Mouse (Mus musculus) layer of hippocampus, postnatal 14 days (tissue): ENCODE measurements around the gene Miga2. TPM values are rescaled to one million over a fixed set of nuclear protein-coding genes. Genes with fewer than 3 reads are reported as not detected.

Experiments
- DNase-seq, 2 experiments: peaks; one replicate each; pipeline ENCODE4 v3.0.0; 2021 to 2022; ENCODE audit warnings: low spot score in 2 of 2, mixed read lengths in 1 of 2
- total RNA-seq, 2 experiments: library from RNA; stranded (reverse); gene quantifications; 2 replicates each; pipeline ENCODE4 v1.2.3; 2021

Miga2 gene
- total RNA-seq, 2 experiments from 2014 or later, result 105 to 115 TPM

DNA sequence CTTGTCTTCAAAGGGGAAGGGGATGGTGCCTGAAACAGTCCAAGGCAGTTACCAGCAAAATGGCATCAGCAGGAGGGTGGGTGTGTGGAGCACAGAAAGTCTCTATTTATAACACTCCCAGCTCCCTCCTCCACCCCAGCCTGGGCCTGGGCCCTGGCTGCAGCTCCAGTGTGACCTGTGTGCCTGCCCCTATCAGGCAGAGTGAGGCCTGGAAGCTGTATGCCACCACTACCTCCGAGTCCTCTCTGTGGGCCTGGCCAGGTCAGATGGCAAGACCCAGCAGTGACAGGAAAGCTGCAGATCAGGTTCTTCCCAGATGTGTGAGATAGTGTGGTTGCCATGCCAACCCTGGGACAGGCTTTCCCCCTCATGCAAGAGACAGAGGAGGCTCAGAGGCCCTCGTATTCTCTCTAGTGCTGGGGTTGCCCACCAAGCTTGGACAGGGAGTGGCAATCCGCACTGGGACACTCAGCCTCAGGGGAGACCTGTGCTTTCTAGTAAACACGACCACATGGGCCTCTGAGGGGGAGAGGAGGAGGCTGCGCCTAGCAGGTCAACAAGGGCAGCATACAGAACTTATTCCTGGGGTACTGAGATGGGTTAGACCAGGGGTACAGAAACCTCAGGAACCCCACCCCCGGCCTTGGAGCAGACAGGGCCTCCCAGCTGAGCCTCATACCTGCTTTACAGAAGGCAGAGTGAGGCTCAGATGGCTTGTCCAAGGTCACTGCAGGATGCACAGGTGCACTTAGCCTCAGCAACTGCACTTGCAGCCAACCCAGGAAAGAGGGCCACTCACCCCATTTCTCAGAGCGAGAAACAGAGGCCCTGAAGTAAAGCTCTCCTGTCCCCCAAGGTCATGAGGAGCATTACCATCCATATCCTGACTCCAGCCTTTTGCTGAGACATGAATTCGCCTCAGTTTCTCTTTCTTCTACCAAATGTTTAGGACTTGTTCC lies 6.2 kb upstream of the Miga2 start:
- no peak for DNase-seq

GRCm38 (mm10) chr2:30358533-30359531 lies 5.2 kb upstream of the Miga2 start, which contains the start of gene Sh3glb2:
Gene Sh3glb2 (minus strand): TSS chr2:30359337.
- DNase-seq, result peak; percentile 78 to 79

DNA sequence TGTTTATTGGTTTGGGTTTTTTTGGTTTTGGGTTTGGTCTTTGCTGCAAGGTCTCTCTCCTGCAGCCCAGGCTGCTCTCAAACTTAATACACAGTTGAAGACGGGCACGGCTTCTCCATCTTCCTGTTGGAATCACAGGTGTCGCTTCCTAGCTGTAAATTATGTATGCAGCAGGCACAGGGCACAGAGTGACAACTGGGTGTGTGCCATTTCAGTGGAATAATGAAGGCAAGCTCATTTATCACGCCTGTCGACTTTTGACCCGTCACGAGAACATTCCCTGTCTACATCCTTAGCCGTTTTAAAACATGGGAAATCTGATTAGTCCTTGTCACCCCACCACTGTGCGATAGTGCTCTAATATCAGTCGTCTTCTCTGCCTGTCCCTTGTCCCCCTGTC lies 3.4 kb upstream of the Miga2 start:
- no peak for DNase-seq

DNA sequence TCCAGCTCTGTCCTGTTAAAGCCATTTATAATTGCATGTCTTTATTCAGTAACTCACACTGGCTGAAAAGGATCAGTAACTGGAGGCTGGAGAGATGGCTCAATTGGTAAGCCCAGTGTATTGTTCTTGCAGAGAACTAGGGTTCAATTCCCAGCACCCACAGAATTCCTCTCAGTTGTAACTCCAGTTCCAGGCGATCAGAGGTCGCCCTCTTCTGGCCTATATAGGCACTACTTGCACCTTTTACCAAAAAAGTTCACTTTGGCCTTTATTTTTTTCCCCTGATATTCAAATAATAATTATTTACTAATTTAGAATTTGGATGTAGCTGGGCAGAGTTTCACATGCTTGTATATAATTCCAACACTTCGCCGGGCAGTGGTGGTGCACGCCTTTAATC lies 1.2 kb upstream of the Miga2 start:
- DNase-seq, result no peak

DNA sequence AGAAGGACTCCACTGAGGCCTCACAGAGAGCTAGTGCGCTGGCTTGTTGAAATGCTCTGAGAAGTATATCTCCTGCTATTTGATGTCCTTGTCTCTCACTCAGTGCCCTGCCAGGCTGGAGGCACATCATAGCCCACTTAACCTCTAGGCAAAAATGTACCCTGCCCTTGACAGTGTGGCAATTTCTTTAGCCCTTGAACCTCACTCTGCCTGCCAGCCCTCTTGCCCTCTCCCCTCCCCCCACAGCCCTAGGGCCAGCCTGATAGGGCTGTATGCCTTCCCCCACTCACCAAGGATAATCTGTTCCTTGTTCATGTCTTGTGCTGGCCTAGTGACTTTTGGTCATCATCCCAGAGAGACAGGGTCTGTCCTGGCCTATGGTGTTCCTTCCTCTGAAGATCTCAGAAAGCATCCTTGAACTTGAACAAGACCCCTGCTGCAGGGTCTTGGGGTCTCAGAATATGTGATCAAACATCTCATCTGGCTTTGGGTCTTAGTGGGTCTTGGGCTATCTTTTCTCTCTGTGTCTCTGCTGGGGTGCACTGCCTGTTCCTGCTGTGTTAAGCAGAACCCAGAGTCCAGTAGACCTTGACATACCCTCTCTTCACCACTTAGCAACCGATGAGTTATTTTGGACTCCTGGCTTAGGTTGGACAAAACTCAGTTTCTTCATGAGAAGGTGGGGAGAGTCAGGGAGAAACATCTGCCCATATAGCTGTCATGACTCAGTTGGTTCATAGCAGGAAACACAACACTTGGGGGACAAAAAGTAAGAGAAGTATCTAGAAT lies 1.4 kb downstream of the Miga2 start:
- DNase-seq, result no peak

- no peak for DNase-seq
These were observed 2.2 kb downstream of the Miga2 start for GRCm38 (mm10) chr2:30366203-30366602.

DNA sequence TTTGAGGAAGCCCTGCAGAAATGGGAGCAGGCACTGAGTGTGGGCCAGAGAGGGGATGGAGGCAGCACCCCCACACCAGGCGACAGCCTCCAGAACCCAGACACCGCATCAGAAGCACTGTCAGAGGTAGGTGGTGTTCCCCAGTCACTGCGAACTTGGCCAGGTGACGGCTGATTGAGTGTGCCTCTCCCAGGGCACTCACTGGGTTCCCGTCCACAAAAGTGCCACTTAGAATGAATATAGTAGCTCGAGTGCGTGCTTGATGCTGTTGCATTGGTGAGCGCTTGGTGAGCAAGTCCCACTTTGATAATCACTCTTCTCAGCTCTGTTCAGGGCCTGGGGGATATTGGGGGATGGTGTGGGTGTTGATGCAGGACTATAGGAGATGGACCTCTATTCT lies 7.5 kb downstream of the Miga2 start:
- no peak for DNase-seq

GRCm38 (mm10) chr2:30372726-30373125 lies 8.7 kb downstream of the Miga2 start:
- no peak for DNase-seq

- no peak for DNase-seq
These were observed 11.9 kb downstream of the Miga2 start for GRCm38 (mm10) chr2:30375893-30376292.

GRCm38 (mm10) chr2:30377721-30378120 lies 13.7 kb downstream of the Miga2 start:
- no peak for DNase-seq

GRCm38 (mm10) chr2:30379307-30379706 lies 15.3 kb downstream of the Miga2 start:
- DNase-seq, result no peak

GRCm38 (mm10) chr2:30380564-30381376 lies 16.7 kb downstream of the Miga2 start:
- no peak for DNase-seq

- no peak for DNase-seq
These were observed 17.3 kb downstream of the Miga2 start for GRCm38 (mm10) chr2:30381377-30381725.

DNA sequence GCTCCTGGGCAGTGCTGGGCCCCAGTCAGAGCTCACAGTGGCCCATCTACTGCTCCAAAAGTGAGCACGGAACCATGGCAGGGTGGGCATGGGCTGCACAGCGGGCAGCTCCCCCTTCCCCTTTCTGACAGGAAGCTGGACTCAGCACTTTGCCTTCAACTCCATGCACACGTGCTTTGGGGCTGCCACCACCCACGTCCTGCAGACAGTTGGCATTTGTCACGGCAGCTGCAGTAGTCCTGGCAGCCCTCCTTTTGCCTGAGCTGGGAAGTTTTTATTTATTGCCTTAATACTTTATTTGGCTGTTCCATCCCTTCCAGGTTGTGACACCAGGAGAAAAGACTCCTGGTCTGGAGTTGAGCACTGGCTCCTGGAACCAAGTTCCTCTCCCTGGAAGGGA lies 20.8 kb downstream of the Miga2 start:
- no peak for DNase-seq

DNA sequence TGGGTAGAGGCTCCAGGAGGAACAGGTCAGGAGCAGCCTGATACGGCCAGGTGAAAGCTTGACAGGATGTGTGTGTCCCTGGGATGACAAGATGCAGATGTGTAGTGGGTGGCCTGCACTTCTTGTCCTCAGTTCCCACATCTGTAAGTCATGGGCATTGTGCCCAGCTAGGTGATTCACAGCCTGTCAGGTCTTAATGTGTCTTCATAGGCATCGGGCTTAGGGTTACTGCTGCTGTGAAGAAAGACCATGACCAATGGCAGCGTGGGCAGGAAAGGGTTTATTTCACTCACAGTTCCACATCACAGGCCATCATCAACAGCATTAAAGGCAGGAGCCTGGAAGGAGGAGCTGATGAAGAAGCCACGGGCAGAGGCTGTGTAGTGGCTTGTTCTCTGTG lies 21.6 kb downstream of the Miga2 start:
- DNase-seq, result no peak

GRCm38 (mm10) chr2:30386913-30387312 lies 22.9 kb downstream of the Miga2 start:
- no peak for DNase-seq

- no peak for DNase-seq
These were observed 25.0 kb downstream of the Miga2 start for GRCm38 (mm10) chr2:30389000-30389399.

GRCm38 (mm10) chr2:30392114-30392576 lies 28.1 kb downstream of the Miga2 start, which contains the start of gene Dolpp1:
Gene Dolpp1 (plus strand): TSS chr2:30392254.
- peak; percentile 98 to 99 for DNase-seq

DNA sequence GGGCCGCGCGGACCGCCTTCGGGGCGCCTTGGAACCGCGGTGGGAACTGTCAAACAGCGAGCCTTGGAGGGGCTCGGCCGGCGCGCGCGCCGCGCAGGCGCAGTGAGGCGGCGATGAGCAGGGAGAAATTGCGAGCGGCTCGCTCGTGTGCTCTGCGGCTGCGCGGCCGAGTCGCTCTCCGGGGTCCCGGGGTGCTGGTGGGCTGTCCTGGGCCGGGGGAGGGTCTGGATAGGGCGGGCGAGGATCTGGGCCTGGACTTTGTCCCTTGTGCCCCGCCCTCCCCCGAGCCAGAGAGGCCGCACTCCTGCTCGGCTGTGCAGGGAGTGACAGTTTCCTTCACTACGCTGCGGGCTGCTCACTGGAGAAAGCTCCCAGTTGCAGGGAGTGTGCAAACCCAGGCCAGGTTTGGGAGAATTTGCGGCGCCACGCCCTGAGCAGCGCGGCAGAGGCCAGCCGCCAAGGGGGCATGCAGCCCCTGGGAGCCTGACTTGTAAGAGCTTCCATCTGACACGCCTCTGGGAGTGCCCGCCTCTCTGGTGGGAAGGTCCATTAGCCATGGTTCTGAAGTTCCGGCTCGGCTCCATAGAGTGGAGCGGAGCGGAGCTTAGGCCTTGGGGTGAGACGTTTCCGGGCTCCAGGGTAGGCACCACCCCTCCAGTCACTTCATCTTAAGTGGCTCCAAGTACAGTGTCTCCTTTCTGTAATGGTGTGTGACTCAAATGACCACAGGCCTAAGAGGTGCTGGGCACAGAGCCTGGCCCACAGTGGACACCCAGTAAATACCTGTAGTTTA lies 28.7 kb downstream of the Miga2 start:
- peak; percentile 71 to 89 for DNase-seq
